Mouse (Mus musculus) stomach, postnatal 0 days (tissue): ENCODE measurements around the gene Fam83d.

Experiments
- CTCF ChIP-seq: IDR thresholded peaks from 2 replicates; pipeline ENCODE4 v1.5.1; 2016; ENCODE audit warnings: antibody characterized with exemption, low read depth, mild to moderate bottlenecking, moderate library complexity
- EP300 ChIP-seq: optimal IDR thresholded peaks from 2 replicates; pipeline ENCODE3; 2016; ENCODE audit warnings: antibody characterized with exemption

GRCm38 (mm10) chr2:158795043-158795442, 27.1 kb downstream of the Fam83d start:
- TF ChIP-seq EP300, result no peak
- no peak for TF ChIP-seq CTCF
